Mouse (Mus musculus) heart, postnatal 10 days (tissue): ENCODE data around the gene Fbxo46. TPM values are rescaled to one million over a fixed set of nuclear protein-coding genes. Genes with fewer than 3 reads are reported as not detected.

Source experiments
- microRNA-seq, 2 experiments: library from miRNA; unstranded; fragments of <30 nt; microRNA quantifications; one replicate each; pipeline ENCODE4 v1.2.0; 2022
- total RNA-seq, 2 experiments: library from RNA; stranded (reverse); gene quantifications; 2 replicates each; pipeline ENCODE4 v1.2.3; 2021

Fbxo46 gene
- total RNA-seq, 2 experiments from 2014 or later: 5.5 to 7.6 TPM

Small RNA genes within 50 kb of the gene (microRNA-seq; reads per million reads assigned to microRNA genes)
- gene Mir3100: 4.0 to 7.3 reads per million in 2 experiments
- gene Mir330: 314 to 481 reads per million in 2 experiments

Other genes starting within 250 kb of the Fbxo46 start
- gene Pglyrp1, start 248.5 kb upstream of the Fbxo46 start, total RNA-seq: 1 to 10 TPM; 2.0 to 2.8 TPM
- 10 to 100 TPM in 1 of 2 experiments, 1 to 10 TPM in 1; 9.5 to 11.5 TPM for gene Ccdc61, start 209.4 kb upstream of the Fbxo46 start, total RNA-seq
- gene Nova2, start 194.0 kb upstream of the Fbxo46 start, total RNA-seq: 10 to 100 TPM in 1 of 2 experiments, 1 to 10 TPM in 1; 9.9 to 10.1 TPM
- not detected for gene Nanos2, start 132.5 kb upstream of the Fbxo46 start, total RNA-seq
- gene Mypop, start 128.6 kb upstream of the Fbxo46 start, total RNA-seq: 1 to 10 TPM; 1.7 to 2.4 TPM
- gene Irf2bp1, start 115.8 kb upstream of the Fbxo46 start, total RNA-seq: 10 to 100 TPM; 24.5 to 29.5 TPM
- not detected for gene Foxa3, start 96.3 kb upstream of the Fbxo46 start, total RNA-seq
- gene Sympk, start 95.5 kb upstream of the Fbxo46 start, total RNA-seq: 10 to 100 TPM; 58.3 to 60.9 TPM
- gene Rsph6a, start 65.2 kb upstream of the Fbxo46 start, total RNA-seq: not detected
- 10 to 100 TPM; 48.4 to 50.7 TPM for gene Dmwd, start 43.6 kb upstream of the Fbxo46 start, total RNA-seq
- gene Dmpk, start 36.0 kb upstream of the Fbxo46 start, total RNA-seq: 100 to 1,000 TPM; 288 to 299 TPM
- 10 to 100 TPM in 1 of 2 experiments, 1 to 10 TPM in 1; 7.9 to 11.2 TPM for gene Six5, start 25.3 kb upstream of the Fbxo46 start, total RNA-seq
- gene Gm4969, start 1.5 kb upstream of the Fbxo46 start, total RNA-seq: under 1 TPM; 0.07 to 0.19 TPM
- gene Qpctl, start 29.4 kb downstream of the Fbxo46 start, total RNA-seq: 1 to 10 TPM; 6.4 to 8.2 TPM
- 10 to 100 TPM; 77.1 to 81.0 TPM for gene Snrpd2, start 29.9 kb downstream of the Fbxo46 start, total RNA-seq
- under 1 TPM; 0.50 to 0.69 TPM for gene Gipr, start 46.3 kb downstream of the Fbxo46 start, total RNA-seq
- 10 to 100 TPM; 47.8 to 56.5 TPM for gene Eml2, start 56.6 kb downstream of the Fbxo46 start, total RNA-seq
- gene Gpr4, start 92.7 kb downstream of the Fbxo46 start, total RNA-seq: 10 to 100 TPM; 11.4 to 11.8 TPM
- gene Opa3, start 108.5 kb downstream of the Fbxo46 start, total RNA-seq: 10 to 100 TPM; 53.4 to 57.7 TPM
- 10 to 100 TPM; 84.0 to 98.6 TPM for gene Vasp, start 152.0 kb downstream of the Fbxo46 start, total RNA-seq
- gene Ppm1n, start 160.2 kb downstream of the Fbxo46 start, total RNA-seq: under 1 TPM in 1 of 2 experiments, not detected in 1; 0.67 TPM
- 10 to 100 TPM; 67.9 to 82.8 TPM for gene Rtn2, start 162.8 kb downstream of the Fbxo46 start, total RNA-seq
- gene Fosb, start 190.2 kb downstream of the Fbxo46 start, total RNA-seq: under 1 TPM; 0.48 to 0.60 TPM
- gene Ercc1, start 224.9 kb downstream of the Fbxo46 start, total RNA-seq: 10 to 100 TPM; 40.1 to 43.2 TPM
- gene Cd3eap, start 239.6 kb downstream of the Fbxo46 start, total RNA-seq: 10 to 100 TPM in 1 of 2 experiments, 1 to 10 TPM in 1; 8.2 to 11.0 TPM
- gene Ppp1r13l, start 239.9 kb downstream of the Fbxo46 start, total RNA-seq: 10 to 100 TPM; 23.1 to 40.1 TPM